Mouse (Mus musculus): Measurements from ENCODE around the gene Adgrf3. TPM values are rescaled to one million over a fixed set of nuclear protein-coding genes. Genes with fewer than 3 reads are reported as not detected.
"Not testable (repeated sequence)": the region's sequence is repeated elsewhere in the genome, so short reads cannot be mapped to it uniquely, and the experiment has no call there.

Gene Adgrf3
- polyA plus RNA-seq, 1 experiment = not detected

- 81% methylated on average over 5 of the region's 5 CpGs for WGBS
- H3K4me1 ChIP-seq (ENCODE audit: control insufficient read depth, insufficient read depth, low read length) = no peaks in the 10 kb centered on the region
Measured at GRCm38 (mm10) chr5:30215970-30216369, 10.4 kb upstream of the Adgrf3 start.

GRCm38 (mm10) chr5:30214889-30215288 is 9.4 kb upstream of the Adgrf3 start:
- no peak overlapping the region for H3K4me3 ChIP-seq (replicated peaks; ENCODE audit: insufficient read depth, low read depth, low read length)
- H3K4me1 ChIP-seq (ENCODE audit: control insufficient read depth, insufficient read depth, low read length) = no peaks in the 10 kb centered on the region
- 4% methylated on average over 4 of the region's 4 CpGs for WGBS
- TF ChIP-seq POLR2A (IDR thresholded peaks at IDR 0.05; ENCODE audit: borderline replicate concordance, insufficient read depth, low read length) (no peak), CTCF (IDR thresholded peaks at IDR 0.05; ENCODE audit: borderline replicate concordance, insufficient read depth, low read depth, low read length) (peak; percentile 58; the same call in 1 of the 2 replicates)
- DNase-seq = peak; percentile 57 to 72
- no peaks in the 10 kb centered on the region for H3K27me3 ChIP-seq (ENCODE audit: control insufficient read depth, insufficient read depth, low read length)
- no peak overlapping the region for H3K27ac ChIP-seq (ENCODE audit: insufficient read depth, low read length)

More at GRCm38 (mm10) chr5:30215970-30216369, 10.4 kb upstream of the Adgrf3 start:
- TF ChIP-seq POLR2A (IDR thresholded peaks at IDR 0.05; ENCODE audit: borderline replicate concordance, insufficient read depth, low read length) = no peak
- no peak for TF ChIP-seq CTCF (IDR thresholded peaks at IDR 0.05; ENCODE audit: borderline replicate concordance, insufficient read depth, low read depth, low read length)
- Histone ChIP-seq H3K27ac (ENCODE audit: insufficient read depth, low read length) (no peak overlapping the region), H3K4me3 (replicated peaks; ENCODE audit: insufficient read depth, low read depth, low read length) (no peak overlapping the region), H3K27me3 (ENCODE audit: control insufficient read depth, insufficient read depth, low read length) (no peaks in the 10 kb centered on the region)
- DNase-seq = no peak

GRCm38 (mm10) chr5:30210758-30211157 is 5.2 kb upstream of the Adgrf3 start:
- H3K4me3 ChIP-seq (replicated peaks; ENCODE audit: insufficient read depth, low read depth, low read length); DNase-seq; H3K27ac ChIP-seq (ENCODE audit: insufficient read depth, low read length); H3K4me1 ChIP-seq (ENCODE audit: control insufficient read depth, insufficient read depth, low read length); H3K27me3 ChIP-seq (ENCODE audit: control insufficient read depth, insufficient read depth, low read length): not testable (repeated sequence)
- 91% methylated on average over 5 of the region's 5 CpGs for WGBS

DNA sequence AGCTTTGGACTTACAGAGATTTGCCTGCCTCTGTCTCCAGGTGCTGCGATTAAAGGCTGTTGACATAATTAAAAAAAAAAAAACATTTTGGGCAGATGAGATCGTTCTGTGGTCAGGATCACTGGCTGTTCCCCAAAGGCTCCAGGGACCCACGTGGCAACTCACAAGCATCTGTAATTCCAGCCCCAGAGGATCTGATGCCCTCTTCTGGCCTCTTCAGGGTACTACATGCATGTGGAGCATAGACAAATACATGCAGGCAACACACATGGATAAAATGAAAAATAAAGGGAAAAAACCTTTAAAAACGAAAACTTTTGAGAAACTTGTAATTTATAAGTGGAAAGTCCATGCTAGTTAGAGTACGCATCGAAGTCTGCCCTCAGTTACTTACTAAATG is 1.8 kb upstream of the Adgrf3 start:
- DNase-seq = no peak
- H3K4me1 ChIP-seq (ENCODE audit: control insufficient read depth, insufficient read depth, low read length) = no peaks in the 10 kb centered on the region
- WGBS = 59% methylated on average over 6 of the region's 6 CpGs
- H3K4me3 ChIP-seq (replicated peaks; ENCODE audit: insufficient read depth, low read depth, low read length) = no peak overlapping the region
- no peak overlapping the region for H3K27ac ChIP-seq (ENCODE audit: insufficient read depth, low read length)
- H3K27me3 ChIP-seq (ENCODE audit: control insufficient read depth, insufficient read depth, low read length) = no peaks in the 10 kb centered on the region
- TF ChIP-seq POLR2A (IDR thresholded peaks at IDR 0.05; ENCODE audit: borderline replicate concordance, insufficient read depth, low read length) (no peak), CTCF (IDR thresholded peaks at IDR 0.05; ENCODE audit: borderline replicate concordance, insufficient read depth, low read depth, low read length) (no peak)

GRCm38 (mm10) chr5:30205034-30205433 is 488 bp downstream of the Adgrf3 start:
- TF ChIP-seq POLR2A (IDR thresholded peaks at IDR 0.05; ENCODE audit: borderline replicate concordance, insufficient read depth, low read length) = no peak
- TF ChIP-seq CTCF (IDR thresholded peaks at IDR 0.05; ENCODE audit: borderline replicate concordance, insufficient read depth, low read depth, low read length) = no peak
- DNase-seq = no peak
- Histone ChIP-seq H3K4me1 (ENCODE audit: control insufficient read depth, insufficient read depth, low read length) (no peaks in the 10 kb centered on the region), H3K27ac (ENCODE audit: insufficient read depth, low read length) (no peak overlapping the region), H3K4me3 (replicated peaks; ENCODE audit: insufficient read depth, low read depth, low read length) (no peak overlapping the region), H3K27me3 (ENCODE audit: control insufficient read depth, insufficient read depth, low read length) (no peaks in the 10 kb centered on the region)
- WGBS = 74% methylated on average over 3 of the region's 3 CpGs

GRCm38 (mm10) chr5:30204441-30204840 is 1.1 kb downstream of the Adgrf3 start:
- DNase-seq = no peak
- H3K27me3 ChIP-seq (ENCODE audit: control insufficient read depth, insufficient read depth, low read length) = no peaks in the 10 kb centered on the region
- H3K27ac ChIP-seq (ENCODE audit: insufficient read depth, low read length) = no peak overlapping the region
- no peaks in the 10 kb centered on the region for H3K4me1 ChIP-seq (ENCODE audit: control insufficient read depth, insufficient read depth, low read length)
- TF ChIP-seq CTCF (IDR thresholded peaks at IDR 0.05; ENCODE audit: borderline replicate concordance, insufficient read depth, low read depth, low read length) = no peak
- no peak for TF ChIP-seq POLR2A (IDR thresholded peaks at IDR 0.05; ENCODE audit: borderline replicate concordance, insufficient read depth, low read length)
- no peak overlapping the region for H3K4me3 ChIP-seq (replicated peaks; ENCODE audit: insufficient read depth, low read depth, low read length)
- 63% methylated on average over 1 of the region's 1 CpGs for WGBS

DNA sequence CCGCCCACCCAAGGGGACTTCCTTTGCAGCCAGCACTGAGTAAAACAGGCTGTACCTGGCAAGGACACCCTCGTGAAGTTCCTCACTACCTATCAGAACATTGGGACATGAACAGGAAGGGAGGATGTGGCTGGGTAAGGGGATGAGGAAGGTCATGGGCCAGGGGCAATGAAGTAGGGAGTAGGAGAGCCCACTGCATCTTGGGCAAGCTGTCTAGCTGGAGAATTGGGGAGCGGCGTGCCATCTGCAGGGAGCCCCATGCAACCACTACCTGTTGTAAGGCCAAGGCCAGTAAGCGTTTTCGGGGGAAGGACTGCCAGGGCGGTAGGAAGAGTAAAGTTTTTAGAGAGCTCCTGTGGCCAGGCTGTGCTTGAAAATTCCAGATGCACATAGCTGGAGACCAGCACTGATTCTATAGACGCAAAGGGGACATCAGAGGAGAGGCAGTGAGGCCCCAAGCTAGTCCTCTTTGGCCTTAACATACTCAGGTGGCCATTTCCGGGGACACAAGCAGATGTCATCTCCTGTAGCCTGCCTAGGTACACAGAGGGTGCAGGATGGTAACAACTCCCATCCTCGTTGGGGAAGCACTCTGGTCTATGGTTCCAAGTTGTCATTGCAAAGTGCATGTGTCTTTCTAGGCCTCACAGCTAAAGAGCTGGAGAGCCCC is 2.2 kb downstream of the Adgrf3 start:
- no peaks in the 10 kb centered on the region for H3K4me1 ChIP-seq (ENCODE audit: control insufficient read depth, insufficient read depth, low read length)
- H3K27me3 ChIP-seq (ENCODE audit: control insufficient read depth, insufficient read depth, low read length) = no peaks in the 10 kb centered on the region
- H3K4me3 ChIP-seq (replicated peaks; ENCODE audit: insufficient read depth, low read depth, low read length) = no peak overlapping the region
- no peak for DNase-seq
- H3K27ac ChIP-seq (ENCODE audit: insufficient read depth, low read length) = no peak overlapping the region
- no peak for TF ChIP-seq CTCF (IDR thresholded peaks at IDR 0.05; ENCODE audit: borderline replicate concordance, insufficient read depth, low read depth, low read length)
- no peak for TF ChIP-seq POLR2A (IDR thresholded peaks at IDR 0.05; ENCODE audit: borderline replicate concordance, insufficient read depth, low read length)
- WGBS = 82% methylated on average over 10 of the region's 10 CpGs

GRCm38 (mm10) chr5:30202221-30202620 is 3.3 kb downstream of the Adgrf3 start:
- no peak overlapping the region for H3K27ac ChIP-seq (ENCODE audit: insufficient read depth, low read length)
- no peak for DNase-seq
- no peak overlapping the region for H3K4me3 ChIP-seq (replicated peaks; ENCODE audit: insufficient read depth, low read depth, low read length)
- H3K27me3 ChIP-seq (ENCODE audit: control insufficient read depth, insufficient read depth, low read length) = no peaks in the 10 kb centered on the region
- H3K4me1 ChIP-seq (ENCODE audit: control insufficient read depth, insufficient read depth, low read length) = no peaks in the 10 kb centered on the region
- WGBS = 92% methylated on average over 7 of the region's 7 CpGs
- TF ChIP-seq POLR2A (IDR thresholded peaks at IDR 0.05; ENCODE audit: borderline replicate concordance, insufficient read depth, low read length) (no peak), CTCF (IDR thresholded peaks at IDR 0.05; ENCODE audit: borderline replicate concordance, insufficient read depth, low read depth, low read length) (no peak)
